Mouse (Mus musculus): ENCODE measurements around the gene Wwox. TPM values are rescaled to one million over a fixed set of nuclear protein-coding genes. Genes with fewer than 3 reads are reported as not detected.

Gene Wwox
- total RNA-seq, 2 experiments from 2014 or later, result 12.7 to 13.6 TPM

DNA sequence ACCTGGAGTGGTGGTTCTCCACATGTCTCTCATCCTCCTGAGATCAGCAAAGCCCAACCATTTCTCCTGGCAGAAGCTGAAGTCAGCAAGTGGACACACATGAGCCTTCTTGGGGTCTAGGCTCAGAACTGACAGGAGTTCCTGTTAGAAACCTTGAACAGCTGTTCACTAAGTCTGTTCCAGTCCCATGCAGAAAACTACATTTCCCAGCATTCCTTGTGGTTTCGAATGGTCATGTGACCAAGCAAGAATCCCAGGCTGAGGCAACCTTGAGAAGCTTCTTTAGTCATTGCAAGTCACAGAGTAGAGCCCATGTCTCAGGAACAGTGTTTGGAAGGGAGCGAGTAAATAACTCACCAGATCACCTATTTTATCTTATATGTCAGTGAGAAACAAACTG, 757.4 kb downstream of the Wwox start:
- intact Hi-C loops (cut with DNase I), result no loop called here
- DNase-seq (ENCODE audit: low spot score in 2 of 2), result peak in 1 of 2 experiments; percentile 13

DNA sequence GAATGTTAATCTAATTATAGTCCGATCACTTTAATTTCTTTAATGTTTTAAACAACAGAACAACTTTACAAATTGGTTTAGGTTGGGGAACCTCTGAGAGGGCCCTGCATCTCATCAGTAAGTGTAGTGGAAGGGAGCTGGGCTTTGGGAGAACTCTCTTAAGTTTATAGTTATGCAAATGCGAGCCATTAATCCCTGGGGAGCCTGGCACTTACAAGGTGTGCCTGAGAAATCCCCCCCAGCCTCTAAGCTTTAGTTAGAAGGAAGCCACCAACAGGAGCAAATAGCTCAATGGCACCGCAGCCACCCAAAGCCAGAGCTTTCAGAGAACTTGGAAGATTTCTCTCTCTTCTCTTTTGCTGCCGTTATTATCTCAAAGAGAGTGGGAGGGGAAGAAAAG, 759.7 kb downstream of the Wwox start:
- intact Hi-C loops (cut with DNase I), result no loop called here
- DNase-seq (ENCODE audit: low spot score in 2 of 2), result no peak

DNA sequence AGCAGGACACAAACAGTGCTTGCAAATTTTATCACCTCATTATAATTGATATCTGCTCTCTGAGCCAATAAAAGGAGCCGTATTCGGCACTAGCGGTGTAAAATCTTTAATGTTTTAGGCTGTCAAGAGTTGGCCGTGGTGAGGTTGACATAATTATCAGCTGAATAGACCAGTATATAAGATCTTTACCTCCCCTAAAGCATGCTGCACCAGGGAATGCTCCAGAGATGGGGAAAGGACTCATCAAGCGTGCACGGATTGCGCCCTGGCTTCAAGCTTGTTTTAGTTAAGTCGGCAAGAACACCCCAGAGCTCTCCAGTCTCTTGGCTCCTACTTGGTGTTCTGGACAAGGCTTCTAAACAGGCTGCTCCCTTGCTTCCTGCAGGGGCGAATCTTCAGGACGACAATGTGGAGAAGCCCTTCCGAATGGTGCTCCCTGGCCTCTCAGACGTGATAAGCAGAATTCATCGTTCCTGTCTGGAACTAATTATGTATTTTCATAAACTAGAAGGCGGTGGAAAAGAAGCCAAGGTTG, 760.2 kb downstream of the Wwox start:
- intact Hi-C loops (cut with DNase I), result no loop called here
- DNase-seq (ENCODE audit: low spot score in 2 of 2), result no peak

- no peak for DNase-seq (ENCODE audit: low spot score in 2 of 2)
Observed at GRCm38 (mm10) chr8:115201726-115202125, 762.3 kb downstream of the Wwox start.

DNA sequence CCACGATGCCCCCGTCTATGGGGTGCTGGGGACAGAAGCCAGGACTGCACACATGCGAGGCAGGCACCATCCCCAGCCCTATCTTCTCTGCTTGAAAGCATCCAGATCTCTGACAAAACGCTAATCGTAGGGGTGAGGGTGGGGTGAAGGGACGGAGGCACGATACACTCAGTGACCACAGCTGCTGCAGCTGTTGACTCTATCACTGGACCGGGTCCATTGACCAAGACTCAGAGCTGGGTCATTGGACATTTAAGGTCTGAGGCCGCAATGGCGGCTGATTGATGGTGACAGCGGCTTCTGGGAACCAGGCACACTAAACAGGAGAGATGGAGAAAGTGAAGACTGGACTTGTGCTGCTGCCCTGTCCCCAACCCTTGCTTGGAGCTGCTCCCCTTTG, 768.0 kb downstream of the Wwox start:
- no peak for DNase-seq (ENCODE audit: low spot score in 2 of 2)
- intact Hi-C loops (cut with DNase I), result no loop called here

More at GRCm38 (mm10) chr8:115201726-115202125, 762.3 kb downstream of the Wwox start:
- intact Hi-C loops (cut with DNase I), result no loop called here

- intact Hi-C loops (cut with DNase I), result no loop called here
Observed at GRCm38 (mm10) chr8:115208415-115209192, 769.1 kb downstream of the Wwox start.

DNA sequence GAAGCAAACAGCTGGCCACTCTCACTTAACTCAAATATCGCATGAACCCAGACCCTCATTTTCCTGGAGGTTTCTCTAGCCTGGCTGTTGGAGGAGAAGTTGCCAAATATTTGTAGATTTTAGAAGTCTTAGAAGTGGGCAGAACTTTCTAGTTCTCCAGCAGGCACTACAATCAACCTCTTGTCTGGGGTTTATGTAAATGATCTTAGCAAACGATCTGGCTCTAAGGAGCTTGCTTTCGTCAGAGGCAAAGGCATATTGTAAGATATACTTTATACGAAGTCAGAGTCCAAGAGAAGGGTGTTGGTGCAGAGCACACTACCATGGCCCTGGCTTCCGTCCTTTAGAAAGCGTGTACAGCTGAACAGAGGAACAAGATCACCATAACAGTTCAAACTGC, 770.6 kb downstream of the Wwox start:
- DNase-seq (ENCODE audit: low spot score in 2 of 2), result no peak
- intact Hi-C loops (cut with DNase I), result no loop called here

More at GRCm38 (mm10) chr8:115208415-115209192, 769.1 kb downstream of the Wwox start:
- DNase-seq (ENCODE audit: low spot score in 2 of 2), result no peak

GRCm38 (mm10) chr8:115213126-115213525, 773.7 kb downstream of the Wwox start:
- DNase-seq (ENCODE audit: low spot score in 2 of 2), result peak in 1 of 2 experiments; percentile 4

DNA sequence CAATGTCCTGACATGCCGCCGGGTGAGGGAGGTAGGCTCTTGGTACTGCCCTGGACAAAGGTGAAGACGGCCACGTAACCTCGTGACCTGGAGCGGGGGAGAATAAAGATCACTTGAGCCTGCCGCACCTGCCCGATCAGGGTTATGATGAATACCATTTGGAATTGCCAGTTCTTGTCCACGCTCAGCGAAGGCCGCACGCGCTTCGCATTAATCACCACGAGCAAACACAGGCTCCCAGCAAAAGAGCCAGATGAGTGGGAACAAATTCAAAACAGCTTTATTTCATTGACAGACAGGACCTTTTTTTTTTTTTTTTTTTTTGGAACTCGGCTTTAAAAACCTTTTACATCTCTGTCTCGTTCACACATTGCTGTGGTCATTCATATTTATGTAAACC, 775.4 kb downstream of the Wwox start:
- intact Hi-C loops (cut with DNase I), result no loop called here
- DNase-seq (ENCODE audit: low spot score in 2 of 2), result no peak

More at GRCm38 (mm10) chr8:115213126-115213525, 773.7 kb downstream of the Wwox start:
- intact Hi-C loops (cut with DNase I), result no loop called here

DNA sequence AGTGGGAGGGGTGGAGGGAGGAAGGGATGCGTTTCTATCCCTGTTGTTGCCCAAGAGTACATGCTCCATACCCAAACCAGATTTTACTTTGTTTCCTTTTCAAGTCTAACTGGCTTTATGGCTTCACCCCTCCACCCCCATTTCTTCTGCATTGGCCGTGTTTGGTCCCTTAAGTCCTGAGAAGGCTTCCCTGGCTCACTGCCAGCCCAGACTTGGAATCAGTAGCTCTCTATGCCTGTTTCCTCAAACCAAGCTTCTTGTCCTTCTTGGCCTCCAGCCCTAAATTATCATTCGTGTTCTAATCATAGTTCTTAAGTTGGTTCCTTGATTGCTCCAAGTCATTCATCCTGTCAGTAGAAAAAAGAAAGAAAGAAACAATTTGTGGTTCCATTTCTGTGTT, 777.3 kb downstream of the Wwox start:
- intact Hi-C loops (cut with DNase I), result no loop called here
- DNase-seq (ENCODE audit: low spot score in 2 of 2), result no peak

GRCm38 (mm10) chr8:115222545-115222944, 783.1 kb downstream of the Wwox start:
- peak in 1 of 2 experiments; percentile 21 for DNase-seq (ENCODE audit: low spot score in 2 of 2)

DNA sequence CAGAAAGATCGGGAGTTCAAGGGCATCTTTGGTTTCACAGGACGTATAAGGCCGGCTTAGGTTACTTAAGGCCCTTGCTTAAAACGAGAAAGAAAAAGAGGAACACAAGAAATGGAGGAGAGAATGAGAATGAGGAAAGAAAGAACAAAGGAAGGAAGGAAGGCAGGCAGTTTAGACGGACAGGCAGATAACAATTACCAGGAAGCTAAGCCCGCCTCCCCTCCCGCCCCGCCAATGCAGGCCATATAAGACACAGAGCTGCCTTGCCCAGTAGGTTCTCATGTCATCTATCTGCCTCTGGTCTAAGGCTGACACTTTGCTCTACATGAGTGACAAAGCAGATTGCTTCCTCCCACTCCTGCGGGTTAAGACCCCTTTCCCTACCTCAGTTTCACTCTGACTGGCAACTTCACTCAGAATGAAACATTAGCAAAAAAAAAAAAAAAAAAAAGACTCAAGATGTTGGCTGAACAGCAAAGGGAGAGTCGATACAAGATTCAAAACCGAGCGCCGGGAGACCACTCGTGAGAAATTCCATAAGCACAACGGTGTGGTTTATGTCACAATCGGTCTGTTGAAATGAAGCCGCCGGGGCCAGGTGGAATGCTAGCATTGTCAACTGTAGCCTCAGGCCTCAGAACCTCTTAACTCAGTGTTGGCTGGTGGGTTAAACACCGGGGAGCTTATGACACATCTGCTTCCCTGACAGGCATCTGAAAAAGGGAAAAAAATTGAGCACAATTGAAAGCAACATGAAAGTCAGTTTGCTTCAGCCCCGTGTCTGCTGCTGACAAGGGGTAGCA, 787.5 kb downstream of the Wwox start:
- DNase-seq (ENCODE audit: low spot score in 2 of 2), result no peak
- intact Hi-C loops (cut with DNase I), result no loop called here

More at GRCm38 (mm10) chr8:115222545-115222944, 783.1 kb downstream of the Wwox start:
- intact Hi-C loops (cut with DNase I), result no loop called here

- intact Hi-C loops (cut with DNase I), result no loop called here
Observed at GRCm38 (mm10) chr8:115228903-115229302, 789.4 kb downstream of the Wwox start.

DNA sequence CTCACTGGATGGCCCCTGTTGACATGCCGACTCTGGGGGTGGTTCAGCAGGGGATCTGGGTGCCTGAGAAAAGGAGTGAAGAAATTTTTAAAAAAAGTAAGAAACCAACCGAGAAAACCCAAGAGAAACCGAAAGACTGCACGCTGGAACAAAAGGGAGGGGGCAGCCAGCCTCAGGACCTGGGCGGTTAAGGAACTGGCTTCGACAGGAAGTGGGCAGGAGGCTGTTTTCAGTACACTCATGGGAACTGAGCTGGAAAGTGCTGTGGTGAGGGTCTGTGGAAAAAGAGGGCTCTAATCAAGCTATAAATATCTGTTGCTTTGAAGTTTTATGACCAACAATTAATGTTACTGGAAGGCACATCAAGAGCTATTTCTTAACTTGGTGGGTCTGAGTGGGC, 794.6 kb downstream of the Wwox start:
- DNase-seq (ENCODE audit: low spot score in 2 of 2), result no peak
- intact Hi-C loops (cut with DNase I), result no loop called here

More at GRCm38 (mm10) chr8:115228903-115229302, 789.4 kb downstream of the Wwox start:
- no peak for DNase-seq (ENCODE audit: low spot score in 2 of 2)

DNA sequence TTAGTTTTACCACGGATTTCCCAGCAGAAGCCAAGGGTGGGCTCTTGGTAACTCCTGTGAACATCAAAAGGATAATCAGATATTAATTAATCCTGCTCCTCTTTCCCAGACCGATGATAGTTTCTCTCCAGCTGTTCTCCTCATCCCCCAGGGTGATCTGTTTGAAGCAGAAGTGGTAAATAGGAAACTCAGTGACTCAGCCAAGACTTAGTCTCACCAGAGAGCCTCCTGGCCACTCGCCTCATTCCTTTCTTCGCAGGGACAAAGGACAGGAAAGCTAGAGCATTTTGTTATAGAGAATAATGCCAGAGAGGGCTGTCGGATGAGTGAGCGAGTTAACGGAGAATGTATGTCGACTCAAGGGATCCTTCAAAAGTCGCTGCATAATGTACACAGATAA, 798.1 kb downstream of the Wwox start:
- intact Hi-C loops (cut with DNase I), result no loop called here
- DNase-seq (ENCODE audit: low spot score in 2 of 2), result no peak

DNA sequence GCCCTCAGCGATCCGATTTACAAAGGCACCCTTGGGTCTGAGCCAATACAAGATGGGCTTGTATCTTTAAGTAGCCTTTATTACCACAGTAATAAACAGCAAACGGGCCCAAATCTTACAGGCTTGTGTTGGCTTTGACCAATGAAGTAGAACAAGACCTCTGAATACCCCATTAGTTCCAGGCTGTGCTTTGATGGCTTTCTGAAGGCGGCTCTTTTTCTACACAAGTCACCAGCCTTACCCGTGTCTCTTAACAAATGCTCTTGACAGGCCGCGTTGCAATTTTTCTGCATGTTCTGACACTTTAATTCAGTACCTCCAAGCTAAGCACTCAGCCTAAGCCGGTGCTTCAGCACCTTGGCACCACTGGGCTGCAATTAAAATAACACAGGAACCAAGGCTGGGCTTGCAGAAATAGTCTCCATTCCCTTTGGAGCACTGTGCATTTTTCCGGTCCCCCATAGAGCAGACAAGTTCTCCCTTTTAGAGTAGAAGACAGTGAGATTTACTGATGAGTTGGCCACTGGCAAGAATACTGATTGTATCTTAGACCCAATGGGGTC, 804.1 kb downstream of the Wwox start:
- DNase-seq (ENCODE audit: low spot score in 2 of 2), result no peak
- intact Hi-C loops (cut with DNase I), result no loop called here

DNA sequence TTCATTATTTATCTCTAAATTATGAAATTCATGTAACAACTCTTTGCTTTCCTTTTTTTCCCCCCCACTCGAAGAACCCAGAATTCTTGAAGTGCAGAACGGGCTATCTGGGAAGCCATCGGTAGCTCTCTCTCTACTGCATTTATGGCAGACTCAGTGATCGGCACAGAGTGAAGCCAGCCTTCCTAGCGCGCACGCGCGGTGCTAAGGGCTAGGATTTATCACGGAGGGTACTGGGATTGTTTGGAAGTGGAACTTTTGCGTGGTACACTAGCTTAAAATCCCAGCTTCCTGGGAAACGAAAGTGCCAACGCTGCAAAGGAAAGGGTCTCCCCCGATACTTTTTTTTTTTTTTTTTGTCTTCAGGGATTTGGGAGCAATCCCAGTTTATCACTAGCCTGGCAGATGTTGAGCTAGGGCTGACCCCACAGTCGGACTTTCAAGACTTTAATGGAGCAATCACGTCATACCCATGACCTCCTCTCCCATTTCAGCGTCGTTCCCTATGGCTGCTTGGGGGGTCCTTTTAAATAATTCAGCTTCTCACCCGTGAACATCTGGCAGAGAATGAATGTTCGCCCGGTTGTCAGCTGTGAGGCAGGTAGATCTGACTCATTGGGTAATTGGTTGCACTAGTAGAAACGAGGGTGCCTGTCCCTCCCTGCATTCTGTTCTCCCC, 810.4 kb downstream of the Wwox start:
- intact Hi-C loops (cut with DNase I), result no loop called here
- peak in 1 of 2 experiments; percentile 36 for DNase-seq (ENCODE audit: low spot score in 2 of 2)

DNA sequence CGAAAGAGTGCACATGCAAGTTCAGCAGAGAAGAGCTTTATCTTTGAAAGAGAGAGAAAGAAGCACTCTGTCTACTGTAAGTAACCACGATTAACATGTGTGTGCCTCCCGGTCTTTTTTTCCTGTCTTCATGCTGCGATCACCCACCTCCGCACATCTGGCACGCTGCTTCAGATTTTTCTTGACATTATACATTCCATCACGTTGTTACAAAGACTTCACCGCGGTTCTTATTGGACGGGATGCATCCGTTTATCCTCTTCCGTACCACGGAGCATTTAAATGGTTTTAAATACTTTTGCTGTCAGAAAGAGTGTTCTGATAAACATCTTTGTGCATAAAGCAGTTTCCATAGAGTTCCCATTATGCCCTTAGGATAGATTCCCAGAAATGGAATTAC, 816.1 kb downstream of the Wwox start:
- intact Hi-C loops (cut with DNase I), result no loop called here
- DNase-seq (ENCODE audit: low spot score in 2 of 2), result no peak

GRCm38 (mm10) chr8:115257417-115257816, 818.0 kb downstream of the Wwox start:
- intact Hi-C loops (cut with DNase I), result no loop called here
- DNase-seq (ENCODE audit: low spot score in 2 of 2), result no peak

DNA sequence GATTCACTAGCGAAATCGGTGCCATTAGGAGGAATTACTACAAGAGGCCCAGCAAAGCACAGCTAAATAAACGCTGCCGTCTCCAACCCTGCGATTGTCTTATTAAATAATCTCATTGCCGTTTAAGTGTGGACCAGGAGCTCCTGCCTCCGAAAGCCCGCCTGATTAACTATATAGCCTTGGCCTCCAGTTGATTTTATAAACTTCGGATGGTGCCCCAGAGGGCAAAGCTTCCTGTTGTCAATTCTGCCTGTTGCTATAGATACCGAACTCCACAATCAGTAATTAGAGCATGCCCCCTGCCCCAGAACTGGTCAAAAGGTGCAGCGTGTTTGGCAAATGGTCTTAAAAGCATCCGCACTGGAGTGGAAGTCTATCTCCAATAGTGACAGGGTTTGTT, 820.4 kb downstream of the Wwox start:
- no peak for DNase-seq (ENCODE audit: low spot score in 2 of 2)
- intact Hi-C loops (cut with DNase I), result no loop called here
